Mouse (Mus musculus): Measurements from ENCODE around the gene Tbx10.
A peak's percentile ranks its signal among the peaks of the same experiment; 100 is the strongest.
"Not testable (repeated sequence)": the region's sequence is repeated elsewhere in the genome, so short reads cannot be mapped to it uniquely, and the experiment has no call there.

Tbx10 gene

GRCm38 (mm10) chr19:3992416-3992815, at the start of gene Tbx10:
Gene Tbx10, plus strand, starts transcription at chr19:3992752.
- no peak for DNase-seq (ENCODE audit: low spot score)

GRCm38 (mm10) chr19:3942986-3943735, 49.4 kb upstream of the Tbx10 start:
- no peak for DNase-seq (ENCODE audit: low spot score)

GRCm38 (mm10) chr19:3945872-3946564, 46.5 kb upstream of the Tbx10 start:
- DNase-seq (ENCODE audit: low spot score), result no peak

- peak; percentile 71 for DNase-seq (ENCODE audit: low spot score)
Measured at GRCm38 (mm10) chr19:3946715-3947114, 45.8 kb upstream of the Tbx10 start.

GRCm38 (mm10) chr19:3947813-3948212, 44.7 kb upstream of the Tbx10 start:
- no peak for DNase-seq (ENCODE audit: low spot score)

- no peak for DNase-seq (ENCODE audit: low spot score)
Measured at GRCm38 (mm10) chr19:3948546-3948945, 44.0 kb upstream of the Tbx10 start.

- DNase-seq (ENCODE audit: low spot score), result no peak
Measured at GRCm38 (mm10) chr19:3950331-3950730, 42.2 kb upstream of the Tbx10 start.

- no peak for DNase-seq (ENCODE audit: low spot score)
Measured at GRCm38 (mm10) chr19:3951461-3951860, 41.1 kb upstream of the Tbx10 start.

GRCm38 (mm10) chr19:3952099-3952498, 40.5 kb upstream of the Tbx10 start:
- no peak for DNase-seq (ENCODE audit: low spot score)

- no peak for DNase-seq (ENCODE audit: low spot score)
Measured at GRCm38 (mm10) chr19:3955033-3955432, 37.5 kb upstream of the Tbx10 start.

GRCm38 (mm10) chr19:3955804-3956203, 36.7 kb upstream of the Tbx10 start:
- no peak for DNase-seq (ENCODE audit: low spot score)

- not testable (repeated sequence) for DNase-seq (ENCODE audit: low spot score)
Measured at GRCm38 (mm10) chr19:3957296-3958036, 35.1 kb upstream of the Tbx10 start.

GRCm38 (mm10) chr19:3958470-3958869, 34.1 kb upstream of the Tbx10 start, which contains the start of gene Aldh3b3:
Gene Aldh3b3, plus strand, starts transcription at chr19:3958645.
- DNase-seq (ENCODE audit: low spot score), result no peak

- no peak for DNase-seq (ENCODE audit: low spot score)
Measured at GRCm38 (mm10) chr19:3959030-3959429, 33.5 kb upstream of the Tbx10 start.

GRCm38 (mm10) chr19:3960211-3960610, 32.3 kb upstream of the Tbx10 start:
- DNase-seq (ENCODE audit: low spot score), result no peak

GRCm38 (mm10) chr19:3961805-3962204, 30.7 kb upstream of the Tbx10 start:
- DNase-seq (ENCODE audit: low spot score), result not testable (repeated sequence)

GRCm38 (mm10) chr19:3962469-3962868, 30.1 kb upstream of the Tbx10 start:
- no peak for DNase-seq (ENCODE audit: low spot score)

GRCm38 (mm10) chr19:3964030-3964429, 28.5 kb upstream of the Tbx10 start:
- no peak for DNase-seq (ENCODE audit: low spot score)

- no peak for DNase-seq (ENCODE audit: low spot score)
Measured at GRCm38 (mm10) chr19:3966330-3967075, 26.0 kb upstream of the Tbx10 start.

GRCm38 (mm10) chr19:3967258-3967657, 25.3 kb upstream of the Tbx10 start:
- no peak for DNase-seq (ENCODE audit: low spot score)

GRCm38 (mm10) chr19:3972229-3972628, 20.3 kb upstream of the Tbx10 start, which contains the start of gene Aldh3b2:
Gene Aldh3b2, plus strand, starts transcription at chr19:3972328.
- no peak for DNase-seq (ENCODE audit: low spot score)

GRCm38 (mm10) chr19:3974608-3975007, 17.9 kb upstream of the Tbx10 start:
- not testable (repeated sequence) for DNase-seq (ENCODE audit: low spot score)
